Mouse (Mus musculus): Measurements from ENCODE around the gene Dot1l.

The Dot1l gene

GRCm38 (mm10) chr10:80758651-80759050 is 3.6 kb downstream of the Dot1l start:
- no peak for DNase-seq (ENCODE audit: low read depth, low spot score)

- DNase-seq (ENCODE audit: low read depth, low spot score), result no peak
Observed at GRCm38 (mm10) chr10:80760596-80761524, 5.9 kb downstream of the Dot1l start.

GRCm38 (mm10) chr10:80761821-80762220 is 6.8 kb downstream of the Dot1l start:
- no peak for DNase-seq (ENCODE audit: low read depth, low spot score)

- no peak for DNase-seq (ENCODE audit: low read depth, low spot score)
Observed at GRCm38 (mm10) chr10:80763502-80763901, 8.5 kb downstream of the Dot1l start.

- DNase-seq (ENCODE audit: low read depth, low spot score), result no peak
Observed at GRCm38 (mm10) chr10:80765746-80766145, 10.7 kb downstream of the Dot1l start.

- no peak for DNase-seq (ENCODE audit: low read depth, low spot score)
Observed at GRCm38 (mm10) chr10:80766161-80766815, 11.3 kb downstream of the Dot1l start.

- DNase-seq (ENCODE audit: low read depth, low spot score), result no peak
Observed at GRCm38 (mm10) chr10:80768365-80768764, 13.4 kb downstream of the Dot1l start.

GRCm38 (mm10) chr10:80773816-80774215 is 18.8 kb downstream of the Dot1l start:
- no peak for DNase-seq (ENCODE audit: low read depth, low spot score)

GRCm38 (mm10) chr10:80774549-80774948 is 19.5 kb downstream of the Dot1l start:
- DNase-seq (ENCODE audit: low read depth, low spot score), result peak; percentile 45

GRCm38 (mm10) chr10:80774981-80775380 is 20.0 kb downstream of the Dot1l start:
- no peak for DNase-seq (ENCODE audit: low read depth, low spot score)

GRCm38 (mm10) chr10:80775731-80776130 is 20.7 kb downstream of the Dot1l start:
- no peak for DNase-seq (ENCODE audit: low read depth, low spot score)

GRCm38 (mm10) chr10:80776358-80776869 is 21.4 kb downstream of the Dot1l start:
- DNase-seq (ENCODE audit: low read depth, low spot score), result no peak

GRCm38 (mm10) chr10:80777123-80777522 is 22.1 kb downstream of the Dot1l start:
- DNase-seq (ENCODE audit: low read depth, low spot score), result no peak

- no peak for DNase-seq (ENCODE audit: low read depth, low spot score)
Observed at GRCm38 (mm10) chr10:80779565-80779964, 24.6 kb downstream of the Dot1l start.

- no peak for DNase-seq (ENCODE audit: low read depth, low spot score)
Observed at GRCm38 (mm10) chr10:80784302-80784701, 29.3 kb downstream of the Dot1l start.

- DNase-seq (ENCODE audit: low read depth, low spot score), result no peak
Observed at GRCm38 (mm10) chr10:80784871-80785270, 29.9 kb downstream of the Dot1l start.

GRCm38 (mm10) chr10:80785963-80786362 is 31.0 kb downstream of the Dot1l start:
- DNase-seq (ENCODE audit: low read depth, low spot score), result no peak

- DNase-seq (ENCODE audit: low read depth, low spot score), result no peak
Observed at GRCm38 (mm10) chr10:80787517-80787916, 32.5 kb downstream of the Dot1l start.

GRCm38 (mm10) chr10:80790761-80791404 is 35.9 kb downstream of the Dot1l start:
- no peak for DNase-seq (ENCODE audit: low read depth, low spot score)

- no peak for DNase-seq (ENCODE audit: low read depth, low spot score)
Observed at GRCm38 (mm10) chr10:80791476-80792174, 36.6 kb downstream of the Dot1l start.
